Mouse (Mus musculus): Measurements from ENCODE around the gene Wnt7b.

Gene Wnt7b

DNA sequence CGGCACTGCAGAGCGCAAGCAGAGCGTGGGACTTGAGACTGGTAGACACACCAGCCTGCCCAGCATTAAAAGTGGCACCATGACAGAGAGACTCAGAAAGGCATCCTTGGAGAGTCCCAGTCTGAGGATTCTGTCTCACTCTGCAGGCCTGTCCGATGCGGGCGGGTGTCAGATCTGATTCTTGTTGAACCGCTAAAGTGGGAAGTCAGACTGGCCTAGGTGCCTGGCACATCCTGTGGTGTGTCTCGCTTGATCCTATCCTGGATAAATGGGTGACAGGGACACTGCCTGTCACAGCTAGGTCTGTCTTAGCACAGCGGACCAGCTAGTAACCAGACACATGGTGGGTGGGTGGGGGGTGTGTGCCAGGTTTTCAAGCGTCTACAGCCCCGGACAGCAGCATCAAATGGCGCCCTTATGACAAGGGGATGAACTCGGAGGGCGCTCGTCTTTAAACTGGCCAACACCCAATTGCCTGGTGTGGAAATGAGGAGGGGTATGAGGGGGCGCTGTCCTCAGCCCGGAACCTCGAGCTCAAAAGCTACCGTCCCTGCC lies at the start of gene Wnt7b:
Gene Wnt7b (minus strand): TSS at position 118 of the 555 bp plus-strand sequence.
- no peak for DNase-seq (ENCODE audit: low spot score in 2 of 2)

DNA sequence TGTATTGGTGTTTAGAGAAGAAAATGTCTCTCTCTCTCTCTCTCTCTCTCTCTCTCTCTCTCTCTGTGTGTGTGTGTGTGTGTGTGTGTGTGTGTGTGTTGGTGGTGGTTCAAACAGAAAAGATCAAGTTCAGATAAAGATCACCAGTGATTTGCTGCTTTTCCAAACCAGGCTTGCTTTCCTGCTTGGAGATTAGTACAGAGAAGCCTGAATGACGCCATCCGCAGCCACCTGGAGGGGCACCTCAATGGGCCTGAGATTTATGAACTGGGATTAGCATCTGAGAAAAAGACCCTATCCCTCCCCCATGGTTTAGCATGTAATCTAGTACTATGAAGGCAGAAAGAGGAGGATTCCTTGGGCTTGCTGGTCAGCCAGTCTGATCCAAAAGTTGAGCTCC lies 49.3 kb upstream of the Wnt7b start:
- no peak for DNase-seq (ENCODE audit: low spot score in 2 of 2)

DNA sequence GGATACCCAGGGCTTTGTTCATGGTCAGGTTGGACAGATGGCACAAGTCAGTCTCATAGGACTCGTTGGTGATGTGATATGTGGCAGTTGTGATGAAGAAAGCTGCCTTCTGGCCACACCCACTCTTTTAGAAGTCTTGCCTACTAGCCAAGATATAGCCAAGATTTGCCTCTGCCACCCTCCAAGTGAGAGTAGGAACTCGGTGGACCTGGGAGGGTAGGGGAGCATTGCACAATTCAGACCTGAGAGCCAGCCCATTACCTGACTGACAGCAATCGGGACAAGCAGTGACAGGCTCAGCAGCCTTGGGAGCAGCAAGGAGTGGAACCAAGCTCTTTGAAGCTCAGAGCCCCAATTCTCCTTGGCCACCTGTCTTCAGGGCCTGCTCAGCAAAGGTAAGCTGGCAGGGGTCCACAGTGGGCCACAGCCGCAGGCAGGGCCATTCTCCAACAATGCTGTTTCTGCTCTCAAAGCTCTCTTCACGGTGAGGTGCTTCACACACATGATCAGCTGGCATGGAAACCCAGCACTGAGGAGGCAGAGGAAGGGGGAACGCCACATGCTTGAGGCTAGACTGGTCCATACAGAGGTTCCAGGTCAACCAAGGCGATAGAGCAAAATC lies 47.8 kb upstream of the Wnt7b start:
- no peak for DNase-seq (ENCODE audit: low spot score in 2 of 2)

DNA sequence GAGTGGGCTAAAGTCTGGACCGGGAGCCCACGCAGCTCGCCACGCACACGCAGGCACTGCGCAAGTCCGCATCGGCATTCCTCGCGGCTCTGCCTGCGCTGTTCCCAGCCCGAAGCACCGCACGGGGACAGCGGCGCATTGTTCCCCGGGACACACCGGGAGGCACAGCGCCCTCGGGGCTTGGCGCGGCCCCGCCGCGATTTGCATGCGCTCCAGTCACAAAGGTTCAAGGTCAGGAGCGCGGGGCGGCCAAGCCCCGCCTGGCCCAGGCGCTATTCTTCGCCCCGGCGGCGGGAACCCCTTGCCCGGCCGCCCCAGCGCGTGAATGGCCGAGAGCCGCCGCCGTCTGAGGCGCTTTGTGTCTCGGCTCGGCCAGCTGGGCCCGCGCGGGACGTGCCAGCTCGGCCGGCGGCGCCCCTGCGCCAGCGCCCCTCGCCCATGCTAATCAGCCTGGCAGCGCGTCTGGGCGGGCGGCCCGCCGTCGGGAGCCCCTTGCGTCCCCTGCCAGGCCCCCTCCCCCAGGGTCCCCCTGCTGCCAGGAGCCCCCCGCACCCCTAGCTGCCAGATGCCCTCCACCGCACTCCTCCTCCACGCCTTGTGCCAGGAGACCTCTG lies 43.5 kb upstream of the Wnt7b start:
- peak in 1 of 2 experiments; percentile 52 for DNase-seq (ENCODE audit: low spot score in 2 of 2)

DNA sequence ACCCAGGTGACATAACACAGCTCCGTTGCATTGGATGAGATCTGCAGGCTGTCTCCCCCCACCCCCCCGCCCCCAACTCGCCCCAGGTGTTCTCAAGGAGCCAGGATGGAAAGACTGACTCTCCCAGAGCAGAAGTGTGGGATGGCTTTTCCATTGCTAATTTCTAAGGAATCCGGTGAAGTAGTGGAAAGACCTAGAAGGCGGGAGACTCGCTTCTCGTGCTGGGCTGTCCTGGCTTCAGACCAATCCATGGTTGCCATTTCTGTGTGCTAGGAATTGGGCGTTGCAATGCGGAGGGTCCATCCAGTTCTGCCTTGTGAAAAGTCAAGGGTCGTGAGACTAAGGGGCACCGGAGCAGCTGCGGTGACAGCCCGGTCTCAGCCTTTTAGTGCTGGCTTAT lies 39.9 kb upstream of the Wnt7b start:
- no peak for DNase-seq (ENCODE audit: low spot score in 2 of 2)

DNA sequence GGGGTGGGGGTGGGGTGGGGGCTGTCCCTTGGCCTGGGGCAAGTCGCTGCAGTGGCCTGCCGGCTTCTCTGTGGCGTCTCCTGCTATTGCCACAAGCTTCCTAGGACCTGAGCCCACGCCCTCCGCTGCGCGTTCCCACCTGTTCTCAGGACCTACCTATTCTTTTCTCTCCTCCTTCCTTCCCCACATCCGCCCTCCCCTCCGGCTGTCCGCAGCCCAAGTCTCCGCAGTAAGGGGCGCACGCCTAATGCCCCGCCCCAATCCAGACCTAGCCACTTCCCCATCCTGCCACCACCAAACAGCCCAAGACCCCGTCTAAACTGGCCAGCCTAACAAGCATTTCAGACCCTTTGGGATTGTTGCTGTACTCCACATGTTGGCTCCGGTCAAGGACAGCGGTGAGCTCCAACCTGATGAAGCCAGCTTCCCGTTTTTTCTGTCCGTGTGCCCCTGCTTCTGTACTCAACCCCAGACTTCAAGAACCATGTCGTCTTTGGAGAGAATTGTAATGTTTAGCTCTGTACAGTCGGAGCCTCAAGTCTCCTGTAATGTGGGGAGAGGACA lies 33.3 kb upstream of the Wnt7b start:
- DNase-seq (ENCODE audit: low spot score in 2 of 2), result no peak

DNA sequence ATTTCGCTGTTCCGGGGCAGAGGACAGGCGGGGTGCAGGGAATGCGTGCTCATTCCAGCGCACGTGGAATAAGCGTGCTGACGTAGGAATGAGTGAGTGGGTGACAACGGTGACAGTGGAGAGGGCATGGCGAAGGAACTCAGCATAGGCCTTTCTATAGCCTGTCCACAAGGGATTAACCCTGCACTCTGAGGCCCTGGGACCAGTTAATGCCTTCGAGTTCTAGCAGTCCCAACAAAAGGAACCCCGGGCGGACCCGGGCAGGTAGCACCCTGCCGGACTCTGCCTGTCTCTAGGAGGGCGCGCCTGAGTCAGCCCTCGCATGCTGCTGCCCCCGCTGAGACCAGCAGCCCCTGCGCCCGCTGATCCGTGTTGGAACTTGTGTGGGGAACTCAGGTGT lies 32.8 kb upstream of the Wnt7b start:
- DNase-seq (ENCODE audit: low spot score in 2 of 2), result peak in 1 of 2 experiments; percentile 59

DNA sequence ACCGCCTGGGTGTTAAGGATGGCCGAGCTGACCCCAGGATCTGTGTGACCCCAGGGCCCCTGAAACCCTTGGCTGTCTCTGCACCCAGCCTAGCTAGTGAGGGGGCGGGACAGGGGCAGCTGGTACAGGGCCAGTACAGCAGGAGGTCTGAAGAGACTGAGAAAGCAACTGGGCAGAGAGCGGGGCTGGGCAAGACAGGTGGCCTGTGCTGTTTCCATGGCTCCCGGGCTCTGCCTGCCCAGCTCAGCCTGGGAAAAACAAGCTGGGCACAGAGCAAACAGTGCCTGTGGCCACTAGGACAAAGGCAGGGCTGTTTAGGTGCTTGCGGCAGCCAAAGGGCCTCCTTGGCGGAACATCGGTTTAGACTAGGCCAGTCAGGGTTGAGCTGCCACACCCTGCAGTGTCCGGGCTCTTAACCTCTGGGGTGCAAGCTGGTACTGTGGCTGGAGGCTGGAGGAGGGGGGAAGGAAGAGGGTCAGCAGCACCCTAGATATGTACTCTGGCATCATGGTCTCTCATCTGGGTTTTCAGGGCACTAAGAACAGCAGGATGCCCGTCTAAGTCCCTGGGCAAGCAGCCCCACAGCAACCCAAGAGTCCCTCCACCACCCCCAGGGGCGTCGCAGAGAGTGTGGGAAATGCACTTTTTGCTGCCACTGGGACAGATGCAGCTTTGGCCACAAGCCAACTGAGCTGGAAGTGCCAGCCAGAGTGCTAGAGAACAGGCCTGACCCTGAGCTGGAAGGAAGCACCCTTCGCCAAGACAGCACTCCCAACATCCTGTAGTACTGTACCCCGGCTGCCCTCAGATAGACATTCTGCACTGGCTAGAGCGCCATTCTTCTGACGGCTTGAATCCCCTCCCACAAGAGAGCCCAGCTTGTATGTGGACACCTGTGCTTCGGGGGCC lies 31.3 kb upstream of the Wnt7b start:
- peak in 1 of 2 experiments; percentile 46 for DNase-seq (ENCODE audit: low spot score in 2 of 2)

DNA sequence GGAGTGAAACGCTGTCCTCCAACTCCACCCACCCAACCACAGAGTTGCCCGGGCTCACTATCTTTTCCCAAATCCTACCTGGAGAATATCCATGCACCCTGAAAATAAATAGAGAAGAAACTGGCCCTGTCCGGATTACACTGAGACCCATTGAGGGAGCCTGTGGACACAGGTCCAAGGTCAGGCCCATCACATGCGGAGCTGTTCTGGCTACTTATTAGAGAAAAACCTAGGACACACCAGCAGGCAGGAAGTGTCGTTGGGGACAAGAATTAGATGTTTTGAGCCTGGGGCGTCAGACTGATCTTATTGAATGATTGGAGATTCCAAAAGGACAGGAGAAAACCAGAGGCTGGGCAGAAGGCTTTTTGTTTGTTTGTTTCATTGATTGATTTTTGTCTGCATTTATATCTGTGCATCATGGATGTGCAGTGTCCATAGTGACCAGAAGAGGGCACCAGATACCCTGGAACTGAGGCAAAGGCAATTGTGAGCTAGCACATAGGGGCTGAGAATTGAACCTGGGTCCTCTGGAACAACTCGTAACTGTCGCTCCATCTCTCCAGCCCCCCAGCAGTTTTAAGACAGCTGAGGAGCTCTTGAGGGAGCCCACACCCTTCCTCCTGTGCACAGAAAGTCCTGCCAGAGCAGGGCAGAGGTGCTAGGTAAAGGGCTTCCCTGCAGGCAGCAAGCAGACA lies 30.5 kb upstream of the Wnt7b start:
- no peak for DNase-seq (ENCODE audit: low spot score in 2 of 2)

DNA sequence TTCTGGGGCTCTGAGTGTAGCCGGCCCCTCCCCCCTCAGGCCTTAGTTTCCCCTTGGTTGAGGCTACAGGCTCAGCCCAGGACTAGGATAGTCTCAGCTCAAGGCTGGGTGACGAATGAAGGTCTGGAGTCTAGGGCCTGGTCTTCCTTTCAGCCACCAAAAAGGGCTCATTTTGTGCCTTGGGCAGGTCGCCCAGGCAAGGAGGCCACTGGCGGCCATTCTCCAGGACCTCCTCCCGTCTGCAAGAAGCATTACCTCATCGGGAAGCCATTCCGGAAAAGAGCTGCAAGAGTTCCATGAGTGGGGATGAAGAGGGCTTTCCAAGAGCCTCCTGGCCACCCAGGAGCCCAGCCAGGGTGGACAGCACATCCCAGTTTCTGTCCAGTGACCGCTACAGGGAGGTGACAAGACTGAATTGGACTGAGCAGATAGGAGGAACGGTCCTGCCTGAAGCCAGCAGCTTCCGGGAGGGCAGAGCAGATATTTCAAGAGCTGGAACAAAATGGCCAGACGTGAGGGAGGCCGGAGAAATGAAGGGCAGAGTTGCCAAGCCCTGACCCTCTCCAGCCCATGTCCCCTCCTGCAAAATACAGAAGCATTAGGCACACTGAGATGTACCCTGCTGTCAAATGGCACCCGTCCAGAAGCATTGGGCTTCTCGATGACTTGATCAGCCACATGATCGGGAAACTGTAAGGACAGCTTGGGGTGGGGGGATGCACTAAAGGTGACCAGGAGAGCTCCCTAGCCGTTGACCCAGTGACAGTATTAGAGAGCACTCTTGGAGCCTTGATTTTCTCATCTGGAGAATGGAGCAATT lies 29.6 kb upstream of the Wnt7b start:
- DNase-seq (ENCODE audit: low spot score in 2 of 2), result peak; percentile 66 to 72

DNA sequence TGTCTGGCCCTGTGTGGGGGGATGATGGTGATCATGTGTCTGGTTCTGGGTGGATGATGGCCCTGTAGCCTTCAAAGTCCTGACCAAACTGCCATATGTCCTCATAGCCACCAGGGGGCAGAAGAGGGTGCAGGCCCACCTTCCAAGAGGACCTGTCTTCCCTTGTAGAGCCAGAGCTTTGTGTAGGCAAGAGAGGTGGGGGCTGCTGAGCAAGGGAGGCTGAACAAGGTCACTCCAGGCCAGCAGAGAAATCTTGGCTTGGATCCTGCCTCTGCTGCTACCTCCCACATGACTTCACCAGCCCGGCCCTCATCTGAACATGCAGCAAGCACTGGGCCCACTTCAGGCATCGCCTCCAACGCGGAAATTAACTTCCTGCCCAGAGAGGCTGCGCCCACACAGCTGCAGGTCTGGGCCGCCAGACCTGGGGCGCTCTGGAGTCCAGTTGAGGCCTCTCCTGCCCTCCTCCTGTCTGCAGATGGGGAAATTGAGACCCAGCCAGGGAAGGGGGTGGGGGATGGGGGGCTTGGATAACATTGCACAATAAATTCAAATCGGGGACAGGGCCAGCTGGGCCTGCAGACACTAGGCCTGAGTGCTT lies 28.4 kb upstream of the Wnt7b start:
- peak; percentile 89 to 91 for DNase-seq (ENCODE audit: low spot score in 2 of 2)

DNA sequence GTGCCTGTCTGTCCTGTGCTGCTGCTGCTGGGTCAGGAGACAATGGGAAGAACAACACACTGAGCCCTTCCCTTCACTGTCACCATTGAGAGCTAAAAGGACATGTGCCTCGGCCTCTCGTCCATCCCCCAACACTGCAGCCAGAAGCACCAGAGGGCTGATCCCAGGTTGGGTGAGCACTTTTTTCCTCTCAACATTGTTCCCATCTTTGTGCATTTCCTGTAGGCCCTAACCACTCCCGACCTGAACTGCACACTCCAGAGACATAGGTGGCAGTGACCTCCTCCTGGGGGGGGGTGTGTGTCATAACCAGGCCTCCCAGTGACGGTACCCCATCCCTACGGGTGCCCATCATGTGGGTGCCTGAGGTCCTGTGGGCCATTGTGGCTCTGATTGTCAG lies 27.8 kb upstream of the Wnt7b start:
- no peak for DNase-seq (ENCODE audit: low spot score in 2 of 2)

DNA sequence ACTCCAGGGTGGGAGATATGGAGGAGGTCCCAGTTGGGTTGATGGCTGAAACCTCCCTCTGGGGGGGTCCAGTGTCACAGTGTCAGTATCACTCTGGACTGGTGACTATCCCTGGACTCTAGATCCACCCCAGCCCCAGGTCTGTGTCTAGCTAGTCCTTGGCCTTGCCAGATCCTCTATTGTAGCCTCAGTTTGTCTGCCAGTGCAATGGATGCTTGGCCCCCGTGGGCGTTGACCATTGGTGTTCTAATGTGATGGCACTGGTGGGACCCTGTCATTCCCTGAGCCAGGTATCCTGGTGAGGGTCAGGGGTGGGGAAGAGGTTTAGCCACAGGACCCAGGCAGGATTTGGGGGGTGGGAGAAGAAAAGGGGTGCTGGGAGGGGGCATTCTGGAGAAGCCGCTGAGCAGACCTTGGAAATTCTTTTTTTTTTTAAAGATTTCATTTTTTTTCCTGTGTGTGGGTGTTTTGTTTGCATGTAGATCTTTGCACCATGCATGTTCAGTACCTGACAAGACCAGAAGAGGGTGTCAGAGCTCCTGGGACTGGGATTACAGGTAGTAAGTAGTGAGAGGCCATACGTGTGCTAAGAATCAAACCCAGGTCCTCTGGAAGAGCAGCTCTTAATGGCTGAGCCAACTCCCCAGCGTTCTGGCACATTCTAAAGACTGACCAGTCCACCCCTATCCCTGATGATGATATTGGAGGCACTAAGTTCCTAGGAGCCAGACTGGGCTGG lies 27.2 kb upstream of the Wnt7b start:
- DNase-seq (ENCODE audit: low spot score in 2 of 2), result no peak

DNA sequence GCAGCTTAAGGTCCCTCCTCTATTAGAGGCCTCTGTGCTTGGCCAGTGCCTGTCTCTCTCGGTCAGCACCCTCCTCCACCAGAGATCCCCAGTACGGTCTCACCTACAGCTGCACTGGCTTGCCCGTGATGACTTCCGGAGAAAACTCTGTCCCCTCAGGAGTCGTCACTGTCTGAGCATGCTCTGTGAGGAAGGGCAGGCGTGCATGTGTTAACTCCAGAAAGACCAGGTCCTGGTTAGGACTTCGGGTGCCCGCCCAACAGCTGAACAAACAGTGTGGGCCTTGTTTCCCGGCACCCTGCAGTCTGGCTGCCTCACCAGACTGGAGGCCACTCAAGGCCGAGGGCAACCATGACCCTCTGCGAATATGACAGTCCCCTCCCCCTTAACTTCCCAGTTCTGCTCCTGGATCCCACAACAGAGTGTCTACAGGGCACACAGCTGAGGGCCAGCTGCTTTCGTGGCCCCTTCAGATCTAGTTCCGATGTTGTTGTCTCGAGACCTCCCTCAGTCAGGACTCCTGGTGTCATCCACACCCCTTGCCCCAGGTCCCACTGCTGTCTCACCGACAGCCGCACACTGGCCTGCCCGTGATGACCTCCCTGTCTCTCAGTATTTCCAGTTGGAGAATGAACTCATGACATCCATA lies 23.8 kb upstream of the Wnt7b start:
- DNase-seq (ENCODE audit: low spot score in 2 of 2), result no peak

DNA sequence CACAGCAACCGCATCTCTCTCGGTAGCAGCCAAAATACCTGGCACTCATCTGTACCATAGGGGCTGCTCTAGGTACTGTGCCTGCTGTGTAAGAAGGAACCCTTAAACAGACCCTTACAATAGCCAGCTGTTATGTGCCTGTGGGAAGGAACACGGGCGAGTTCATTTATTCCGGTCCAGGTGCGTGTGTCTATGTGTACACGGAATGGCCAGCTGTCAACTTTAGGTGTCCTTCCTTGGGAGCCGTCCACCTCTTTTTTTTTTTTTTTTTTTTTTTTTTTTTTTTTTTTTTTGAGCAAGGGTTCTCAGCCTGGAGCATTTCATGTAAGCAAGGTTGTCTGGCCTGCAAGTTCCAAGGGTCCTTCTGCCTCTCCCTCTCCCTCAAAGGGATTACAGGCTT lies 22.7 kb upstream of the Wnt7b start:
- no peak for DNase-seq (ENCODE audit: low spot score in 2 of 2)

DNA sequence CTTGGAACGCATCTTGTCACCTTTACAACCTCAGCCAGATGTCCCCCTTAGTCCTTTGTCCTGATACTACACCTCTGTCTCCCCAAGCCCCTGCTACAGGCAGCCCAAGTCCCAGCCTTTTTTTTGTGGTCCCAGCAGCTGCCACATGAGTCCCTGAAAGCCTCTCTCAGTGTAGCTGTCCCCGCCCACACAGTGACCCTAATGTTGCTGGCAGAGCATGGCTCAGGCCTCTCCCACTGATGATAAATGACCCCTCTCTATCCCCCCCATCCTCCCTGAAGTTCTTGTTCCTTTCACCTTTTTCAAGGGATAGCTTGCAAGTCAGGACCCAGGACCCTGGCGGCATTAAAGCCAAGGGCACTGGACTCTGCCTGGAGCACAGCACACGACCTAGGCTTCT lies 22.2 kb upstream of the Wnt7b start:
- no peak for DNase-seq (ENCODE audit: low spot score in 2 of 2)

DNA sequence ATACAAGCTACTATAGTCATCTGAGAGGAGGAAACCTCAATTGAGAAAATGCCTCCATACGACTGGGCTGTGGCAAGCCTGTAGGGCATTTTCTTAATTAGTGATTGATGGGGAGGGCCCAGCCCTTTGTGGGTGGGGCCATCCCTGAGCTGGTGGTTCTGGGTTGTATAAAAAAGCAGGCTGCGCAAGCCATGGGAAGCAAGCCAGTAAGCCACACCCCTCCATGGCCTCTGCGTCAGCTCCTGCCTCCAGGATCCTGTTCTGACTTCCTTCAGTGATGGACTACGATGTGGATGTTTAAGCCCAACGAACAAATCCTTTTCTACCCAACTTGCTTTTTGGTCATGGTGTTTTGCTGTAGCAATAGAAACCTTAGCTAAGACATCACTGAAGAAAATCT lies 21.1 kb upstream of the Wnt7b start:
- no peak for DNase-seq (ENCODE audit: low spot score in 2 of 2)

DNA sequence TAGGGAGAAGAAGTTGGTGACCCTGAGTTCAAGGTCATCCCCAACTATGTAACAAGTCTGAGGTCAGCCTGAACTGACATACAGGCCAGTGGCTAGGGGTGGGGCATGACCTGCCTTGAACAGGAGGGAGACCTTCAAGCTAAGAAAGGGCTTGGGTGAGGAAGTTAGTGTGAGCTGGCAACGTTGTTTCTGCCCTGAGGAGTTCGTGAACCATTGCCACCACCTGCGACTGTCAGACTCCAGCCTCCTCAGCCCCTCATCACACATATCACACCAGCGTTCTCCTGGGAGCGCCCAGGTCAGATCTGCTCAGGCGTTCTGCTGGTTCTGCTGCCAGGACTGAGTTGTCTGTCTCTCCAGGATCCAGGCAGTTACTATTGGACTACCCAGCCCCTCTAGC lies 20.5 kb upstream of the Wnt7b start:
- no peak for DNase-seq (ENCODE audit: low spot score in 2 of 2)

DNA sequence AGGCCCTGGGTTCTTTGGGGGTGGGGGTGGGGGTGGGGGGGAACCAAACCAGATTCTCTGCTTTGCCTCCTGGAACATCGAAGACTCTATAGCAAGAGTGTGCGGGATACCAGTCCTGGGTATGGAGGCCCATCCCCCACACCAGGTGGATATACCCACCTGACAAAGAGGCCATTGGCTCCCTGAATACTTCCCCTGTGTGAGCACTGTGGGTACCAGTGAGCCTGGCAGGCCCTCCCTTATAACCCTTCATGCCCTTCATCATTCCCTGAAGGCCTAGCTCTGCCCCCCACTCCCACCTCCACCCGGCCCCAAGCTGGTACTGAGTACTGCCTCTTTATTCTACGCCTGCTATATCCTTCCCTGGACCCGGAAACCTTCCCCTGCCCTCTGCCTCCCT lies 19.7 kb upstream of the Wnt7b start:
- DNase-seq (ENCODE audit: low spot score in 2 of 2), result no peak

Data from urinary bladder, postnatal 4 days (tissue).